Mouse (Mus musculus): ENCODE measurements around the gene Ror2. TPM values are rescaled to one million over a fixed set of nuclear protein-coding genes. Genes with fewer than 3 reads are reported as not detected.

Ror2 gene
- polyA plus RNA-seq, 1 experiment = 2.0 TPM

DNA sequence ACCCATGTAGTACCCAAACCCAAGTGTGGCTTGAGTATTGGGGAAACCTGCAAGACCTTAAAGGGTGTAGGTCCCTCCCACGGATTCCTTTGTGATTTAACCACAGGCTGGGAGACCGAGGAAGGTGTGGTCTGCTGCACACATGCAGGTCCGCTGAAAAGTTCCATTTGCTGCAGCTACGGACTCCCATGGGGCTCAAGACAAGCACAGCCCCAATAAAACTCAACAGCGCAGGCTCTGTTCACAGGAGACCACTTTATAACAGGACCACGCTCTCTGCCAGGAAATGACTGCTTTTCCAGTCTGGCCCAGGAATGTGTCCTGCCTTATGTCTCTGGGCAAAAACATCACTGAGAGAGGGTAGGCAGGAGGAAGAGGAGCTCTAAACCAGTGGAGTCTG is 92.2 kb downstream of the Ror2 start:
- Histone ChIP-seq H3K36me3 (ENCODE audit: control insufficient read depth, insufficient read depth, low read length) (no peaks in the 10 kb centered on the region), H3K27me3 (ENCODE audit: control insufficient read depth, insufficient read depth, low read length) (no peaks in the 10 kb centered on the region), H3K4me3 (ENCODE audit: control insufficient read depth, low read depth, low read length) (no peak overlapping the region), H3K4me1 (ENCODE audit: control insufficient read depth, insufficient read depth, low read length) (peaks cover 9% of the 10 kb centered on the region), H3K27ac (ENCODE audit: control insufficient read depth, insufficient read depth, low read depth, low read length) (no peak overlapping the region)
- TF ChIP-seq POLR2A (IDR thresholded peaks at IDR 0.05; ENCODE audit: control insufficient read depth, low read depth, low read length) = no peak
- no peak for TF ChIP-seq CTCF (IDR thresholded peaks at IDR 0.05; ENCODE audit: control insufficient read depth, insufficient read depth, insufficient replicate concordance, low read depth, low read length)

DNA sequence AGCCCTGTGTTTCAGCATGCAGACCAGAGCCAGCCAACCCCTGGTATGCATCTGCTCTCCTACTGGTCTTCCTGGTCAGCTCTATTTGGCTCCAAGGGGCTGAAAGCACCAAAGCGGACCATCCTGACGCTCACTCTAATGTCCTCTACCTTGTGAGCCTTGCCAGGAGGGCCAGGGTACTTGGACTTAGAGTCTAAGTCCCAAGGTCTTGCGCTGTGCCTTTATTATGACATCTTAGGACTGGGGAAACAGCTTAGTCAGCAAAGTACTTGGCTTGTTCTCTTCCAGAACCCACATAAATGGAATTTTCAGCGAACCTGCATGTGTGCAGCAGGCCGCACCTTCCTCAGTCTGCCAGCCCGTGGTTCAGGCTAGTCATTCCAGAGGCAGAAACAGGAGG is 93.6 kb downstream of the Ror2 start:
- TF ChIP-seq POLR2A (IDR thresholded peaks at IDR 0.05; ENCODE audit: control insufficient read depth, low read depth, low read length) = no peak
- no peak for TF ChIP-seq CTCF (IDR thresholded peaks at IDR 0.05; ENCODE audit: control insufficient read depth, insufficient read depth, insufficient replicate concordance, low read depth, low read length)
- Histone ChIP-seq H3K27ac (ENCODE audit: control insufficient read depth, insufficient read depth, low read depth, low read length) (no peak overlapping the region), H3K4me3 (ENCODE audit: control insufficient read depth, low read depth, low read length) (no peak overlapping the region), H3K36me3 (ENCODE audit: control insufficient read depth, insufficient read depth, low read length) (no peaks in the 10 kb centered on the region), H3K4me1 (ENCODE audit: control insufficient read depth, insufficient read depth, low read length) (peaks cover 6% of the 10 kb centered on the region; the same call in 1 of the 2 replicates), H3K27me3 (ENCODE audit: control insufficient read depth, insufficient read depth, low read length) (no peaks in the 10 kb centered on the region)

DNA sequence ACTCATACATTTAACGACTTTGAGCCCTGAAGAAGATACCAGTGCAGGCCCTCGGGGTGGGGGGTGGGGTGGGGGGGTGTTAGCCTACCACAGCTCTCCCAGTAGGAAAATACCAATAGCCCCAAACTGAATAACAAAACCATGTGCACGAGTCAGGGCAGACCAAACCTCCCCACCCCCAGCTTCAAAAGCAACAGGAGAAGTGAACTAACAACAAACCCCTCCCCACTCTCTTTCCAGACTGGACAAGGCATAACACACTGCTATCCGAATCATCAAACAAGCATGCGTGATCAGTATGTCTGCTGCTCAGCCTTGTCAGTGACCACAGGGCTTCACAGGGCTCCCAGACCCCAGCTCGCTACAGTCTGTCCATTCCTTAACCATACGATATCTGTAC is 94.3 kb downstream of the Ror2 start:
- Histone ChIP-seq H3K27me3 (ENCODE audit: control insufficient read depth, insufficient read depth, low read length) (no peaks in the 10 kb centered on the region), H3K4me1 (ENCODE audit: control insufficient read depth, insufficient read depth, low read length) (peaks cover 4% of the 10 kb centered on the region; the same call in 1 of the 2 replicates)
- TF ChIP-seq POLR2A (IDR thresholded peaks at IDR 0.05; ENCODE audit: control insufficient read depth, low read depth, low read length) = no peak
- no peak for TF ChIP-seq CTCF (IDR thresholded peaks at IDR 0.05; ENCODE audit: control insufficient read depth, insufficient read depth, insufficient replicate concordance, low read depth, low read length)

DNA sequence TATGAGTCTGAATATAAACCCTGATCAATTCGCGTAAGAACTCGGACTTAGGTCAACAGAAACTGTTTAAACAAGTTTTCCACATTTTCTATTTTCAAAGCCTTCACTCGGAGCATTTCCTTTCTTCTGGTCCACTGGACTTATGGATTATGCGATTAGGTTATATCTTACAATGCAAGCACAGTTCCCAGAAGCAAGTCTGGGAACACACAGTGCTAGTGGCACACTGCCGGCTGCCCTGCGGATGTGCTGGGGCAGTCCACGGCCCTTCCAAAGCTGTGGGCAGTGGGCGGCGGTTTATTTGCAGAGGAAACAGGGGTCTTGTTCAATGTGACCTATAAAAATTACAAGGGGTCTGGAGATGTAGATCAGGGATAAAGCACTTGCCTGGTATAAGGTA is 97.0 kb downstream of the Ror2 start:
- Histone ChIP-seq H3K4me1 (ENCODE audit: control insufficient read depth, insufficient read depth, low read length) (no peaks in the 10 kb centered on the region), H3K36me3 (ENCODE audit: control insufficient read depth, insufficient read depth, low read length) (no peaks in the 10 kb centered on the region), H3K27ac (ENCODE audit: control insufficient read depth, insufficient read depth, low read depth, low read length) (no peak overlapping the region), H3K27me3 (ENCODE audit: control insufficient read depth, insufficient read depth, low read length) (no peaks in the 10 kb centered on the region), H3K4me3 (ENCODE audit: control insufficient read depth, low read depth, low read length) (no peak overlapping the region)
- TF ChIP-seq POLR2A (IDR thresholded peaks at IDR 0.05; ENCODE audit: control insufficient read depth, low read depth, low read length) = no peak
- no peak for TF ChIP-seq CTCF (IDR thresholded peaks at IDR 0.05; ENCODE audit: control insufficient read depth, insufficient read depth, insufficient replicate concordance, low read depth, low read length)

More for the DNA sequence above, 94.3 kb downstream of the Ror2 start:
- Histone ChIP-seq H3K4me3 (ENCODE audit: control insufficient read depth, low read depth, low read length) (no peak overlapping the region), H3K27ac (ENCODE audit: control insufficient read depth, insufficient read depth, low read depth, low read length) (no peak overlapping the region), H3K36me3 (ENCODE audit: control insufficient read depth, insufficient read depth, low read length) (no peaks in the 10 kb centered on the region)

DNA sequence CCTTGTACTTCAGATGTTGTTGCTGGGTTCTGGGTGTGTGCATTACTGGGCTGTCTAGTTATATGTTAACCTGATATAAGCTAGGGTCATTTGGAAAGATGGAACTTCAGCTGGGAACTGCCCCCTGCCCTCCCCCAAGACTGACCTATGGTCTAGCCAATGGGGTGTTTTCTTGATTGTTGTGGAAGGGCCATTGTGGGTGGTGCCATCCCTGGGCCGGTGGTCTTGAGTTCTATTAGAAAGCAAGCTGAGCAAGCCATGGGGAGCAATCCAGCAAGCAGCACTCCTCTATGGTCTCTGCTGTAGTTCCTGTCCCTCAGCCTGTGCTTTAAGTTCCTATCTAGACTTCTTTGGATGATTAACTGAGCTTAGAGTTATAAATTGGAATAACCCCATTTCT is 101.1 kb downstream of the Ror2 start:
- Histone ChIP-seq H3K4me3 (ENCODE audit: control insufficient read depth, low read depth, low read length) (no peak overlapping the region), H3K27me3 (ENCODE audit: control insufficient read depth, insufficient read depth, low read length) (no peaks in the 10 kb centered on the region), H3K36me3 (ENCODE audit: control insufficient read depth, insufficient read depth, low read length) (no peaks in the 10 kb centered on the region), H3K27ac (ENCODE audit: control insufficient read depth, insufficient read depth, low read depth, low read length) (no peak overlapping the region), H3K4me1 (ENCODE audit: control insufficient read depth, insufficient read depth, low read length) (no peaks in the 10 kb centered on the region)
- TF ChIP-seq POLR2A (IDR thresholded peaks at IDR 0.05; ENCODE audit: control insufficient read depth, low read depth, low read length) (no peak), CTCF (IDR thresholded peaks at IDR 0.05; ENCODE audit: control insufficient read depth, insufficient read depth, insufficient replicate concordance, low read depth, low read length) (no peak)

DNA sequence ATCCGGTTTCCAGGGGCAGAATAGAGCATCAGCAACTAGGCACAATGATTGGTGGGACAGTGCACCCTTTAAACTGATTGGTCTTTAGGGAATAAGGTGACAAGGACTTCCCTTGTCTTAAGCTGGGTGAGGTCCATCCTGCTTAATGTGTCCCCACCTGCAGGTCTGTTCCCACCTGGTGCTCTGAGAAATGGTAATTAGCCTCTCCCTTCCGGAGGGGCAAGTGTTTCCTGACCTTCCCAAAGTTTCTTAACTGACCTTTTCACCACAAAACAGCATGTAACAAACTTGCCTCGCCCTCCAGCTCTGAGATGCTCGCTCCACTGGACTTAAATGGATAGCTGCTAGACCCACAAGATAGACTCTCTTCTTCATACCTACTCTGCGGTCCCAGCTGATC is 101.8 kb downstream of the Ror2 start:
- peaks cover under 1% of the 10 kb centered on the region; the same call in 1 of the 2 replicates for H3K4me1 ChIP-seq (ENCODE audit: control insufficient read depth, insufficient read depth, low read length)
- H3K36me3 ChIP-seq (ENCODE audit: control insufficient read depth, insufficient read depth, low read length) = no peaks in the 10 kb centered on the region
- no peak overlapping the region for H3K27ac ChIP-seq (ENCODE audit: control insufficient read depth, insufficient read depth, low read depth, low read length)
- H3K4me3 ChIP-seq (ENCODE audit: control insufficient read depth, low read depth, low read length) = no peak overlapping the region
- H3K27me3 ChIP-seq (ENCODE audit: control insufficient read depth, insufficient read depth, low read length) = no peaks in the 10 kb centered on the region
- no peak for TF ChIP-seq POLR2A (IDR thresholded peaks at IDR 0.05; ENCODE audit: control insufficient read depth, low read depth, low read length)
- TF ChIP-seq CTCF (IDR thresholded peaks at IDR 0.05; ENCODE audit: control insufficient read depth, insufficient read depth, insufficient replicate concordance, low read depth, low read length) = no peak

DNA sequence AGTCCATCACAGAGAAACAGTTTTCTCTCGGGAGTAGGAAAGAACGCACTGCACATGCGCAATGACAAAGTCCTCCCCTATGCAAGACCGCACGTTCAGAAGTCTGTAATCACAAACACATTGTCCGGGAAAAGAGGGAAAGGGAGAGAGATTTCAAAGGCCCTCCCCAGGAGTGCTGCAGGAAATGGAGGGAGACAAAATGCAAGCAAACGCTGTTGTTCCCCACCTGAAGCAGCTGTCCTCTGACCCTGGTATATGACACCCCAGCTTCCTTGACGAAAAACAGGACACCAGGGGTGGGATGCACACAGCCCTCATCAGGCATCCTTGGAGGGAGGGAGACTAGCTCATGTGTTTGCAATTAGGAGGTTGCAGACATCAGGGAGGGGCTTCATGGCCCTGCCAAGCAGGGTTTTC is 102.8 kb downstream of the Ror2 start:
- H3K27ac ChIP-seq (ENCODE audit: control insufficient read depth, insufficient read depth, low read depth, low read length) = no peak overlapping the region
- H3K4me3 ChIP-seq (ENCODE audit: control insufficient read depth, low read depth, low read length) = no peak overlapping the region
- TF ChIP-seq CTCF (IDR thresholded peaks at IDR 0.05; ENCODE audit: control insufficient read depth, insufficient read depth, insufficient replicate concordance, low read depth, low read length) = no peak
- no peak for TF ChIP-seq POLR2A (IDR thresholded peaks at IDR 0.05; ENCODE audit: control insufficient read depth, low read depth, low read length)
- H3K4me1 ChIP-seq (ENCODE audit: control insufficient read depth, insufficient read depth, low read length) = peaks cover 5% of the 10 kb centered on the region
- H3K27me3 ChIP-seq (ENCODE audit: control insufficient read depth, insufficient read depth, low read length) = no peaks in the 10 kb centered on the region
- no peaks in the 10 kb centered on the region for H3K36me3 ChIP-seq (ENCODE audit: control insufficient read depth, insufficient read depth, low read length)

DNA sequence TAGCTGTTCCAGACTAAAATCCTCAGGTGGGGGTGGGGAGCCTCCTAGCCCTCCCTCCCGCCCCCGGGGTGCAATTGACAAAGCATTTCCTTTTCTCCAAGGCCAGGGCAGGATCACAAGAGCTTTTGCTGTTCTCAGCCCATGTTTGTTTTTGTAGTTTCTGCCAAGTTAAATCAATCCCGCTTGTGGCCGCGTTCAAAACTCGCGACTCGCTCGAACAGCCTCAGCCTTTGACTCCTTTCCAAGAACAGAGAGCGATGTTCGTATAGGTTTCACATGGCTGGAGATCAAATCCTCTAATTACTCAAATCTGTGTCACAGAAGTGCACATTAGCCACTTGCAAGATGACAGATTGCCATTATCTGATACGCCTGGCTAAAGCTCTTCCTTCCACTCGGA is 107.3 kb downstream of the Ror2 start:
- Histone ChIP-seq H3K4me3 (ENCODE audit: control insufficient read depth, low read depth, low read length) (no peak overlapping the region), H3K27me3 (ENCODE audit: control insufficient read depth, insufficient read depth, low read length) (no peaks in the 10 kb centered on the region), H3K4me1 (ENCODE audit: control insufficient read depth, insufficient read depth, low read length) (peaks cover 16% of the 10 kb centered on the region), H3K36me3 (ENCODE audit: control insufficient read depth, insufficient read depth, low read length) (no peaks in the 10 kb centered on the region), H3K27ac (ENCODE audit: control insufficient read depth, insufficient read depth, low read depth, low read length) (no peak overlapping the region)
- no peak for TF ChIP-seq POLR2A (IDR thresholded peaks at IDR 0.05; ENCODE audit: control insufficient read depth, low read depth, low read length)
